Mouse (Mus musculus) ES-E14 (cell line): Measurements from ENCODE around the gene Gm20661. TPM values are rescaled to one million over a fixed set of nuclear protein-coding genes. Genes with fewer than 3 reads are reported as not detected.

Experiments used
- DNase-seq: peaks from one replicate; pipeline ENCODE4 v3.0.0-alpha.2; 2013; ENCODE audit warnings: low read depth, low spot score
- H3K27ac ChIP-seq: 2 replicates; pipeline ENCODE4 v1.5.1; 2012; ENCODE audit warnings: low read depth, mild to moderate bottlenecking, low read length, moderate library complexity, mixed read lengths; ENCODE audit not compliant: poor library complexity, insufficient read depth, severe bottlenecking
- H3K36me3 ChIP-seq: 2 replicates; pipeline ENCODE4 v1.6.1; 2012; ENCODE audit warnings: mild to moderate bottlenecking, low read length, moderate library complexity, mixed read lengths; ENCODE audit not compliant: control insufficient read depth, poor library complexity, insufficient read depth, severe bottlenecking
- H3K4me1 ChIP-seq, 2 experiments: fragments of 150-350 bp in 1 of 2; sonication (generic) in 1 of 2; 2 replicates each; pipeline ENCODE4 v1.6.1; 2012; ENCODE audit warnings: low read length in 2 of 2, mild to moderate bottlenecking in 1 of 2, mixed read lengths in 1 of 2; ENCODE audit not compliant: control insufficient read depth in 2 of 2, insufficient read depth in 2 of 2, poor library complexity in 1 of 2
- H3K4me3 ChIP-seq, 2 experiments: fragments of 150-350 bp in 1 of 2; sonication (generic) in 1 of 2; 2 replicates each; pipeline ENCODE4 v1.5.1; 2012; ENCODE audit warnings: low read length in 2 of 2, low read depth in 1 of 2, mild to moderate bottlenecking in 1 of 2, mixed read lengths in 1 of 2; ENCODE audit not compliant: insufficient read depth in 1 of 2, poor library complexity in 1 of 2, severe bottlenecking in 1 of 2
- H3K9ac ChIP-seq: 2 replicates; pipeline ENCODE4 v1.6.1; 2012; ENCODE audit warnings: low read depth, mild to moderate bottlenecking, low read length, mixed read lengths; ENCODE audit not compliant: poor library complexity, insufficient read depth, severe bottlenecking
- H3K9me3 ChIP-seq: fragments of 150-350 bp; sonication (generic); 2 replicates; pipeline ENCODE4 v1.6.1; 2012; ENCODE audit warnings: low read depth, mild to moderate bottlenecking, low read length; ENCODE audit not compliant: control insufficient read depth, insufficient read depth
- CHD2 ChIP-seq: IDR thresholded peaks from 2 replicates; pipeline ENCODE4 v1.6.1; 2014; ENCODE audit warnings: mild to moderate bottlenecking, low read depth, low read length, inconsistent platforms
- HCFC1 ChIP-seq: IDR thresholded peaks from 2 replicates; pipeline ENCODE4 v1.6.1; 2012; ENCODE audit warnings: low read length, inconsistent platforms, borderline replicate concordance; ENCODE audit not compliant: insufficient read depth
- MAFK ChIP-seq: IDR thresholded peaks from 2 replicates; pipeline ENCODE4 v1.6.1; 2014; ENCODE audit warnings: mild to moderate bottlenecking, low read depth, low read length, inconsistent platforms; ENCODE audit not compliant: insufficient read depth
- ZC3H11A ChIP-seq: IDR thresholded peaks from 2 replicates; pipeline ENCODE4 v1.6.1; 2012; ENCODE audit warnings: low read depth, mild to moderate bottlenecking, inconsistent platforms, low read length, borderline replicate concordance
- ZNF384 ChIP-seq: IDR thresholded peaks from 2 replicates; pipeline ENCODE4 v1.6.1; 2012; ENCODE audit warnings: low read depth, low read length, inconsistent platforms
- in situ Hi-C, 2 experiments: fragments of 600-800 bp; cut with MboI; formaldehyde crosslinking; loops; one replicate each; pipeline ENCODE4 v1.15.1; 2025; ENCODE audit warnings: low sequenced_read_pairs in 2 of 2, inconsistent platforms in 1 of 2; ENCODE audit not compliant: unreplicated experiment in 2 of 2
- total RNA-seq: library from RNA; depleted of rRNA; stranded (reverse); fragments of 300-350 nt; gene quantifications from 2 replicates; pipeline ENCODE4 v1.2.3, GENCODE M21; 2012; rRNA removed

Gm20661 gene
- 0.18 and 0.53 TPM in 2 replicates for total RNA-seq

GRCm38 (mm10) chr9:107982681-107983346 lies at the start of gene Gm20661:
TSS of gene Gm20661 (plus strand) at chr9:107983058.
- Histone ChIP-seq H3K9me3 (no peaks in the 10 kb centered on the region), H3K4me3 (peak within 1 kb of the TSS; percentile 1 to 36; a peak in 1 of 4 replicates), H3K27ac (no peak within 1 kb of the TSS), H3K9ac (no peak within 1 kb of the TSS), H3K4me1 (peaks cover 2 to 14% of the 10 kb centered on the region in 2 experiments; a peak in 2 of 4 replicates), H3K36me3 (no peaks in the 10 kb centered on the region)
- TF ChIP-seq MAFK (no peak), ZC3H11A (no peak)
- DNase-seq = no peak
- in situ Hi-C loops = no loop called here

- Histone ChIP-seq H3K4me1 (peaks cover 0 to 7% of the 10 kb centered on the region in 2 experiments; a peak in 3 of 4 replicates), H3K36me3 (no peaks in the 10 kb centered on the region), H3K27ac (no peak overlapping the region), H3K9me3 (no peaks in the 10 kb centered on the region), H3K9ac (no peak overlapping the region), H3K4me3 (no peak overlapping the region)
- TF ChIP-seq MAFK (no peak), ZC3H11A (no peak), HCFC1 (no peak), CHD2 (no peak), ZNF384 (no peak)
- no peak for DNase-seq
- in situ Hi-C loops = no loop called here
These were observed 48.7 kb upstream of the Gm20661 start for GRCm38 (mm10) chr9:107934146-107934545.

GRCm38 (mm10) chr9:107935374-107935773 lies 47.5 kb upstream of the Gm20661 start, which contains the start of gene Camkv:
TSS of gene Camkv (plus strand) at chr9:107935674.
- H3K36me3 ChIP-seq = no peaks in the 10 kb centered on the region
- TF ChIP-seq ZC3H11A (no peak), ZNF384 (no peak), CHD2 (no peak), HCFC1 (no peak), MAFK (no peak)
- peaks cover 0 to 7% of the 10 kb centered on the region in 2 experiments; a peak in 3 of 4 replicates for H3K4me1 ChIP-seq
- no peaks in the 10 kb centered on the region for H3K9me3 ChIP-seq
- peak within 1 kb of the TSS; percentile 76 to 82 for H3K4me3 ChIP-seq
- DNase-seq = no peak
- in situ Hi-C loops = no loop called here
- no peak within 1 kb of the TSS; the same call in 1 of the 2 replicates for H3K27ac ChIP-seq
- peak within 1 kb of the TSS; percentile 53 for H3K9ac ChIP-seq

GRCm38 (mm10) chr9:107935790-107936214 lies 47.1 kb upstream of the Gm20661 start:
- Histone ChIP-seq H3K9ac (peak overlapping the region; percentile 53), H3K27ac (no peak overlapping the region; the same call in 1 of the 2 replicates), H3K4me3 (peak overlapping the region; percentile 76 to 82), H3K36me3 (no peaks in the 10 kb centered on the region), H3K9me3 (no peaks in the 10 kb centered on the region), H3K4me1 (peaks cover 0 to 7% of the 10 kb centered on the region in 2 experiments; a peak in 3 of 4 replicates)
- DNase-seq = peak; percentile 56
- TF ChIP-seq ZNF384 = no peak
- no peak for TF ChIP-seq ZC3H11A
- TF ChIP-seq HCFC1 = 0 out of 2 replicates have a peak, but pooled peaks have one; percentile 49
- no peak for TF ChIP-seq MAFK
- TF ChIP-seq CHD2 = no peak
- in situ Hi-C loops = no loop called here

GRCm38 (mm10) chr9:107936215-107936822 lies 46.5 kb upstream of the Gm20661 start:
- no peaks in the 10 kb centered on the region for H3K9me3 ChIP-seq
- DNase-seq = no peak
- in situ Hi-C loops = no loop called here
- H3K4me3 ChIP-seq = peak overlapping the region; percentile 76 to 82
- peak overlapping the region; percentile 53 for H3K9ac ChIP-seq
- no peaks in the 10 kb centered on the region for H3K36me3 ChIP-seq
- no peak overlapping the region; the same call in 1 of the 2 replicates for H3K27ac ChIP-seq
- no peak for TF ChIP-seq HCFC1
- TF ChIP-seq ZC3H11A = no peak
- TF ChIP-seq MAFK = no peak
- TF ChIP-seq CHD2 = no peak
- no peak for TF ChIP-seq ZNF384
- peaks cover 0 to 7% of the 10 kb centered on the region in 2 experiments; a peak in 3 of 4 replicates for H3K4me1 ChIP-seq
